Mouse (Mus musculus): ENCODE measurements around the gene Fam214a.

DNA sequence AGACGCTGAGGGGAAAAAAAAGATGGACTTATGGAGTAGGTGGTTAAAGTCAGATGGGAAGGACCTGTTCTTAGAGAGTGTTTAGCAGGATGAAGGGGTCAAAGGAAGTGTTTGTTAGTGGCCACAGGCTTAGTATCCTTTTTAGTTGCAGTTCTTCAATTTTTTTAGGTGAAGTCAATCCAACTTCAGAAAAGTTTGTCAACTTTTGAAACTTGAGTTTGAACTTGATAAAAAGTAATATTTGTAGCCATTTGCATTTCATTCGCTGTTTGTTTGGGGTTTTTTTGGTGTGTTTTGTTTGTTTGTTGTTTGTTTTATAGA is 1.2 kb downstream of the Fam214a start:
- TF ChIP-seq POLR2A (IDR thresholded peaks at IDR 0.05; ENCODE audit: extremely low read depth, insufficient read depth, low read length): no peak
- TF ChIP-seq CTCF (IDR thresholded peaks at IDR 0.05; ENCODE audit: low read depth, low read length): no peak
